Mouse (Mus musculus) CH12.LX (cell line): ENCODE measurements around the gene Cd2bp2. TPM values are rescaled to one million over a fixed set of nuclear protein-coding genes. Genes with fewer than 3 reads are reported as not detected.

ENCODE experiments used
- DNase-seq: peaks from one replicate; pipeline ENCODE4 v3.0.0-alpha.2; 2013; ENCODE audit errors: extremely low read depth
- H3K27ac ChIP-seq: 2 replicates; pipeline ENCODE4 v1.5.1; 2012; ENCODE audit warnings: low read depth, mild to moderate bottlenecking, control low read depth, moderate library complexity; ENCODE audit not compliant: insufficient read depth
- H3K27me3 ChIP-seq: replicated peaks from 2 replicates; pipeline ENCODE3; 2012; ENCODE audit warnings: inconsistent platforms
- H3K36me3 ChIP-seq, 2 experiments: replicated peaks in 1 of 2; 2 replicates each; pipeline versions ENCODE3 to v1.6.1; 2012; ENCODE audit warnings: inconsistent platforms in 1 of 2, low read length in 1 of 2, mild to moderate bottlenecking in 1 of 2, mixed read lengths in 1 of 2, moderate library complexity in 1 of 2; ENCODE audit not compliant: control insufficient read depth in 1 of 2, insufficient read depth in 1 of 2
- H3K4me1 ChIP-seq, 2 experiments: 2 replicates each; pipeline ENCODE4 v1.6.1; 2012; ENCODE audit warnings: inconsistent platforms in 1 of 2, moderate library complexity in 1 of 2; ENCODE audit not compliant: insufficient read depth in 2 of 2, control insufficient read depth in 1 of 2
- H3K4me2 ChIP-seq: 2 replicates; pipeline ENCODE4 v1.6.1; 2012; ENCODE audit warnings: low read depth, mild to moderate bottlenecking, control low read depth; ENCODE audit not compliant: poor library complexity, insufficient read depth, severe bottlenecking
- H3K4me3 ChIP-seq, 3 experiments: fragments of 150-350 bp in 1 of 3; sonication (generic) in 1 of 3; replicated peaks in 1 of 3; 2 replicates each; pipeline versions ENCODE3 to v1.5.1; 2011 to 2012; ENCODE audit warnings: low read depth in 2 of 3, low read length in 2 of 3, mild to moderate bottlenecking in 2 of 3, moderate library complexity in 2 of 3, control low read depth in 1 of 3, improper control_type of control experiment in 1 of 3, inconsistent platforms in 1 of 3, mixed read lengths in 1 of 3; ENCODE audit not compliant: poor library complexity in 1 of 3
- H3K79me2 ChIP-seq: replicated peaks from 2 replicates; pipeline ENCODE4 v1.6.1; 2012; ENCODE audit warnings: mild to moderate bottlenecking, moderate library complexity; ENCODE audit not compliant: control insufficient read depth, poor library complexity, insufficient read depth, severe bottlenecking; ENCODE audit errors: extremely low read depth
- H3K9ac ChIP-seq: 2 replicates; pipeline ENCODE4 v1.6.1; 2012; ENCODE audit warnings: low read depth, mild to moderate bottlenecking, control low read depth, moderate library complexity; ENCODE audit not compliant: insufficient read depth
- H3K9me3 ChIP-seq: replicated peaks from 2 replicates; pipeline ENCODE3; 2012; ENCODE audit warnings: low read length, inconsistent platforms, mixed read lengths
- CTCF ChIP-seq, 2 experiments: IDR thresholded peaks in 1 of 2; conservative IDR thresholded peaks in 1 of 2; 2 replicates each; pipeline ENCODE4 v1.5.1; 2011 to 2012; ENCODE audit warnings: low read depth in 2 of 2, low read length in 2 of 2, improper control_type of control experiment in 1 of 2, inconsistent platforms in 1 of 2, mild to moderate bottlenecking in 1 of 2, moderate library complexity in 1 of 2
- ETS1 ChIP-seq: conservative IDR thresholded peaks from 2 replicates; pipeline ENCODE4 v1.6.1; 2012; ENCODE audit warnings: low read depth, mild to moderate bottlenecking, inconsistent platforms, low read length, improper control_type of control experiment, moderate library complexity
- JUN ChIP-seq: IDR thresholded peaks from 2 replicates; pipeline ENCODE4 v1.6.1; 2011; ENCODE audit warnings: low read depth, mild to moderate bottlenecking, low read length, improper control_type of control experiment, moderate library complexity; ENCODE audit not compliant: insufficient read depth
- MEF2A ChIP-seq: IDR thresholded peaks from 2 replicates; pipeline ENCODE4 v1.6.1; 2014; ENCODE audit warnings: low read depth, mild to moderate bottlenecking, inconsistent platforms, low read length, improper control_type of control experiment, borderline replicate concordance
- NRF1 ChIP-seq: IDR thresholded peaks from 2 replicates; pipeline ENCODE4 v1.6.1; 2014; ENCODE audit warnings: low read depth, mild to moderate bottlenecking, inconsistent platforms, low read length, improper control_type of control experiment, moderate library complexity
- RAD21 ChIP-seq: IDR thresholded peaks from 2 replicates; pipeline ENCODE4 v1.6.1; 2011; ENCODE audit warnings: low read depth, mild to moderate bottlenecking, low read length, improper control_type of control experiment, moderate library complexity
- SIN3A ChIP-seq: IDR thresholded peaks from 2 replicates; pipeline ENCODE4 v1.6.1; 2012; ENCODE audit warnings: low read length, improper control_type of control experiment, inconsistent platforms
- SMC3 ChIP-seq: IDR thresholded peaks from 2 replicates; pipeline ENCODE4 v1.6.1; 2011; ENCODE audit warnings: low read depth, low read length, improper control_type of control experiment
- TCF12 ChIP-seq: IDR thresholded peaks from 2 replicates; pipeline ENCODE4 v1.6.1; 2014; ENCODE audit warnings: low read depth, mild to moderate bottlenecking, inconsistent platforms, low read length, improper control_type of control experiment
- USF1 ChIP-seq: IDR thresholded peaks from 2 replicates; pipeline ENCODE4 v1.6.1; 2014; ENCODE audit warnings: low read depth, mild to moderate bottlenecking, inconsistent platforms, low read length, improper control_type of control experiment
- USF2 ChIP-seq: conservative IDR thresholded peaks from 2 replicates; pipeline ENCODE4 v1.6.1; 2011; ENCODE audit warnings: low read depth, low read length, improper control_type of control experiment
- ZC3H11A ChIP-seq: IDR thresholded peaks from 2 replicates; pipeline ENCODE4 v1.6.1; 2012; ENCODE audit warnings: low read depth, mild to moderate bottlenecking, inconsistent platforms, low read length, improper control_type of control experiment
- ZKSCAN1 ChIP-seq: IDR thresholded peaks from 2 replicates; pipeline ENCODE4 v1.6.1; 2012; ENCODE audit warnings: low read depth, inconsistent platforms, low read length, improper control_type of control experiment, borderline replicate concordance
- ZNF384 ChIP-seq: IDR thresholded peaks from 2 replicates; pipeline ENCODE4 v1.6.1; 2012; ENCODE audit warnings: low read depth, low read length, improper control_type of control experiment, inconsistent platforms
- dilution Hi-C: fragments of 300-500 bp; cut with MboI; formaldehyde crosslinking; loops from 2 replicates; pipeline ENCODE4 v1.14.3; 2020; ENCODE audit warnings: low sequenced_read_pairs; ENCODE audit not compliant: extremely low pct_unique_long_range_greater_than_20kb, extremely low pct_ligation_motif_present
- in situ Hi-C: fragments of 300-500 bp; cut with MboI; formaldehyde crosslinking; loops from 3 replicates; pipeline ENCODE4 v1.14.3; 2019; ENCODE audit warnings: low sequenced_read_pairs, low pct_ligation_motif_present, low pct_unique_long_range_greater_than_20kb, mixed read lengths
- polyA plus RNA-seq: library from polyadenylated mRNA; unstranded; fragments of >175 nt; gene quantifications from 2 replicates; pipeline ENCODE4 v1.2.1, GENCODE M21; 2012; ENCODE audit warnings: low read depth; ENCODE audit not compliant: insufficient read length
- total RNA-seq, 2 experiments: library from RNA; depleted of rRNA; stranded (reverse); fragments of 300-350 nt in 1 of 2; fragments of >200 nt in 1 of 2; gene quantifications; 2 replicates each; pipeline ENCODE4 v1.2.3; 2012 to 2014

Cd2bp2 gene
- total and polyA plus RNA-seq, 3 experiments: 57.4 to 66.8 (median 62.4) TPM

DNA sequence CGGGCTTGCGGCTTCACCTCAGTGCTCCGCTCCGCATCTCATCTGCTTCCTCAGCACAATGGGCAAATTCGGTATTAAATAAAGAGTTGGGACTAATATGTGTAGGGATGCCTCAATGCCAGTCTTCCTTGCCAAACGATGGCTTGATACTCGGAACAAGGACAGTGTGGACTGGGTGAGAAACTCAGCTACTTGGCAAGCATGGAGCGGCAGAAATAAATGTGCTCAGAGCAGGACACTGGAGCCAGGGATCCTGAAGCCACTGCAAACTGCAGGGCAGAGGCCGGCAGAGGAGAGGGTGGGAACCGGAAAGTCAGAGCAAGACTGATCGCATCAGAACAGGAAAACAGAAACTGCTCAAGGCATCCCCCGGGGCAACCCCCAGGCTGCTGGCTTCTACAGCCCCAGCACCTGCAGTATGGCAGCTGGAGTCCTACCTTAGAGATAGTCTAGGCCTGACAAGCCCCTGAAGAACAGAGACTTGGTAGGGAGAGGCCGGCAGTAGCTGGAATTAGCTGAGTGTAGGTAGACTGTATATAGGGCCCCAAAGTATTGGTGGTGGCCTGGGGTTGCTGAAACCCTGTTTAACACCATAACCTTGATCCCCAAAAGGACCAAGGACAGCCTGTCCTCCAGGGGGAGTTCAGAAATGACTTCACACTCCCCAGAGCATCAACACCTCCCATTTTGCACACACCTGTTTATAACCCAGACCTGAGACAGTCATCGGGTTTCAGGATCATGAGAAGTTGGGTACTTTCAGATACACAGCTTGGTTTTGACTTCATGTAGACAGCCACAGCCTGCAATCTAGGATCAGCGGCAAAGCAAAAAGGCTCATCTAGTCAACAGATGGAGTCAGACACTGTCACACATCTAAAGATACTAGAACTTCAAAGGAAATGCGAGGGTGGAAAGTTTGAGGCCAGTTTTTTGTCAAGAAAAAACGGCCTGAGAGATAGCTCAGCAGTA lies 7.3 kb downstream of the Cd2bp2 start (continued):
- TF ChIP-seq NRF1 (no peak), ZKSCAN1 (no peak)

- Histone ChIP-seq H3K79me2 (peaks cover 10% of the 10 kb centered on the region), H3K4me3 (no peak overlapping the region), H3K27me3 (no peaks in the 10 kb centered on the region), H3K36me3 (peaks cover 37 to 80% of the 10 kb centered on the region in 2 experiments), H3K27ac (0 out of 2 replicates have a peak overlapping the region, but pooled peaks have one; percentile 1), H3K4me2 (no peak overlapping the region), H3K9ac (no peak overlapping the region), H3K4me1 (peaks cover 32 to 84% of the 10 kb centered on the region in 2 experiments), H3K9me3 (no peaks in the 10 kb centered on the region)
- dilution Hi-C loops: no loop called here
- peak; percentile 44; the same call in 1 of the 2 replicates for TF ChIP-seq ZNF384
- TF ChIP-seq TCF12: 0 out of 2 replicates have a peak, but pooled peaks have one; percentile 19
- TF ChIP-seq ETS1: no peak
- no peak for TF ChIP-seq USF1
- no peak for TF ChIP-seq ZC3H11A
- in situ Hi-C loops: loop anchor here (5.0 kb wide), 2 partner anchors 50 to 495 kb away; partner anchors contain the start of gene Spn
- DNase-seq: no peak
Measured at GRCm38 (mm10) chr7:127187351-127187750, 8.5 kb downstream of the Cd2bp2 start.

- TF ChIP-seq SIN3A: no peak
- TF ChIP-seq ZKSCAN1: no peak
- peak; percentile 72 for TF ChIP-seq SMC3
- peak; percentile 69 for TF ChIP-seq RAD21
- no peak for TF ChIP-seq MEF2A
- TF ChIP-seq USF2: no peak
- TF ChIP-seq CTCF (conservative IDR thresholded peaks at IDR 0.05 in 1 of 2, IDR thresholded peaks at IDR 0.05 in 1 of 2; ENCODE audit: low read depth in 2 of 2, low read length in 2 of 2): peak; percentile 24 to 85; a peak in 2 of 4 replicates
- TF ChIP-seq JUN: no peak
- H3K4me1 ChIP-seq: peaks cover 34 to 81% of the 10 kb centered on the region in 2 experiments
- peak overlapping the region; percentile 54; the same call in 1 of the 2 replicates for H3K27ac ChIP-seq
- 0 out of 2 replicates have a peak overlapping the region, but pooled peaks have one; percentile 18 for H3K4me2 ChIP-seq
- H3K27me3 ChIP-seq: no peaks in the 10 kb centered on the region
- no peak overlapping the region for H3K9ac ChIP-seq
- peaks cover under 1% of the 10 kb centered on the region for H3K9me3 ChIP-seq
- in situ Hi-C loops (loop anchor here (5.0 kb wide), 2 partner anchors 48 to 493 kb away; partner anchors contain the start of gene Spn), dilution Hi-C loops (no loop called here)
- no peak for DNase-seq
- peaks cover 8% of the 10 kb centered on the region; the same call in 1 of the 2 replicates for H3K79me2 ChIP-seq
- H3K36me3 ChIP-seq: peaks cover 29 to 75% of the 10 kb centered on the region in 2 experiments
- H3K4me3 ChIP-seq: no peak overlapping the region
Measured at GRCm38 (mm10) chr7:127185601-127186000, 10.2 kb downstream of the Cd2bp2 start.
